9 mouse cellular contexts compared by ENCODE assay signal in the genomic region with DNA sequence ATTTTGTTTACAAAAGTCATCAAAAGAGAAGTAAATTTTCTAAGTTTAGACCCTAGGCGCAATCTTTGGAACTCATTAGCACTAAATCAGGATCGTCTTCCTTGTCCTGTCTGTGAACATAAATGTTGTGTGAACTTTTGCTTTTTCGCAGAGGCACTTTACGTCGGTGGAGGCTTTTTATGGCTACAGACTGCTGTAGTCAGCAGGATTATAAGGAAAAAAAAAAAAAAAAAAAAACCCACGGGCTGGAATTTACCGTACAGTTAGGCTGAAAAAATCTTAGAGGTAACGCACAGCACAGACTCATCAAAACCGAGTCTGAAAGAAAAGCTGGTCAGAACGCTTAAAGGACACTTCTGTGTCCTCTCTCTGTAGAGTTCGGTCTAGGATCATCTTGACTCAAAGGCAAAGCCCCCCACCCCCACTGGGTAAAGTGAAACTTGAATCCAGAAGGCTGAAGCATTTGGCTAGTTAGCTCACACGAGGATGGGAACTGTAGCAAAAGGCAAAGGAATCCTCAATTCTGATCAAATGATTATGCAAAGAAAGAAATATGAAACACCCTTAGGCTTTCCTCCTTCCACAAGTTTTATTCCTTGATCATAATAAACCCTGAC. TPM values are rescaled to one million over a fixed set of nuclear protein-coding genes. Genes with fewer than 3 reads are reported as not detected.
DNase-seq lines count a peak whose midpoint lies in the region; ATAC-seq and TF ChIP-seq lines count a peak whose summit lies in the region.
"Had no signal": no experiment of that assay in that cellular context is flagged by ENCODE, and none has a peak within 500 bp of the region (broad histone marks: within the 10 kb centered on the region; RNA-seq: fewer than 3 reads in every experiment).

No protein-coding gene starts in this region.

- H3K4me1 ChIP-seq in hindbrain, embryonic 10.5 days (replicated peaks) = 0 out of 2 replicates have a peak, but pooled peaks cover 5% of the 10 kb centered on the region
- no peaks in the 10 kb centered on the region for H3K4me1 ChIP-seq in hindbrain, postnatal 0 days (ENCODE audit: insufficient read depth, low read length)
- H3K4me1 ChIP-seq in cortical plate, adult 2 months (ENCODE audit: control insufficient read depth, insufficient read depth, low read length) = no peaks in the 10 kb centered on the region; the same call in 1 of the 2 replicates
- H3K4me1 ChIP-seq in hindbrain, embryonic 14.5 days (replicated peaks; ENCODE audit: control insufficient read depth, insufficient read depth, low read length) = no peaks in the 10 kb centered on the region
- no peaks in the 10 kb centered on the region for H3K4me1 ChIP-seq in midbrain, embryonic 14.5 days (ENCODE audit: control insufficient read depth, insufficient read depth, low read length)

- H3K4me3 ChIP-seq in hindbrain, embryonic 10.5 days = no peak overlapping the region
- no peak overlapping the region for H3K4me3 ChIP-seq in hindbrain, postnatal 0 days (ENCODE audit: low read length)
- H3K4me3 ChIP-seq in cortical plate, adult 2 months (ENCODE audit: insufficient read depth, low read length) = 0 out of 2 replicates have a peak overlapping the region, but pooled peaks have one; percentile 17
- H3K4me3 ChIP-seq in hindbrain, embryonic 14.5 days (replicated peaks; ENCODE audit: low read length) = no peak overlapping the region
- no peak overlapping the region for H3K4me3 ChIP-seq in midbrain, embryonic 14.5 days (replicated peaks; ENCODE audit: low read depth, low read length)

- no peak for TF ChIP-seq POLR2A in cortical plate, adult 2 months (IDR thresholded peaks at IDR 0.05; ENCODE audit: extremely low read depth, insufficient read depth, low read length)

- H3K36me3 ChIP-seq in hindbrain, embryonic 10.5 days = no peaks in the 10 kb centered on the region
- no peaks in the 10 kb centered on the region for H3K36me3 ChIP-seq in hindbrain, postnatal 0 days (ENCODE audit: insufficient read depth, low read length)
- H3K36me3 ChIP-seq in hindbrain, embryonic 14.5 days (replicated peaks; ENCODE audit: control insufficient read depth, insufficient read depth) = no peaks in the 10 kb centered on the region
- no peaks in the 10 kb centered on the region for H3K36me3 ChIP-seq in midbrain, embryonic 14.5 days (ENCODE audit: control insufficient read depth, insufficient read depth, low read length)

- H3K27me3 ChIP-seq in hindbrain, embryonic 10.5 days (ENCODE audit: insufficient read depth, poor library complexity, severe bottlenecking) = no peaks in the 10 kb centered on the region
- no peaks in the 10 kb centered on the region for H3K27me3 ChIP-seq in hindbrain, postnatal 0 days (ENCODE audit: insufficient read depth, low read length)
- H3K27me3 ChIP-seq in hindbrain, embryonic 14.5 days (ENCODE audit: control insufficient read depth, insufficient read depth, low read length) = no peaks in the 10 kb centered on the region
- no peaks in the 10 kb centered on the region for H3K27me3 ChIP-seq in midbrain, embryonic 14.5 days (ENCODE audit: control insufficient read depth, insufficient read depth, low read length)

- 56% methylated on average over 12 of the region's 12 CpGs for WGBS in hindbrain, embryonic 10.5 days
- WGBS in hindbrain, postnatal 0 days = 55% methylated on average over 12 of the region's 12 CpGs
- 62% methylated on average over 12 of the region's 12 CpGs for WGBS in hindbrain, embryonic 14.5 days
- WGBS in midbrain, embryonic 14.5 days = 68% methylated on average over 12 of the region's 12 CpGs

- H3K4me2 ChIP-seq in hindbrain, postnatal 0 days (ENCODE audit: low read depth, low read length) = no peak overlapping the region
- peak overlapping the region; percentile 15; the same call in 1 of the 2 replicates for H3K4me2 ChIP-seq in hindbrain, embryonic 14.5 days (replicated peaks)
- no peak overlapping the region for H3K4me2 ChIP-seq in midbrain, embryonic 14.5 days (ENCODE audit: low read length)

- H3K9me3 ChIP-seq in hindbrain, embryonic 10.5 days = no peaks in the 10 kb centered on the region
- no peaks in the 10 kb centered on the region for H3K9me3 ChIP-seq in hindbrain, postnatal 0 days (ENCODE audit: low read length)
- H3K9me3 ChIP-seq in hindbrain, embryonic 14.5 days (ENCODE audit: control insufficient read depth, low read length) = no peaks in the 10 kb centered on the region
- H3K9me3 ChIP-seq in midbrain, embryonic 14.5 days (ENCODE audit: control insufficient read depth, low read length) = no peaks in the 10 kb centered on the region

- DNase-seq in hindbrain, embryonic 10.5 days (ENCODE audit: low spot score) = peak; percentile 14
- no peak for DNase-seq in hindbrain, postnatal 0 days (ENCODE audit: low spot score)
- no peak for DNase-seq in hindbrain, embryonic 14.5 days (ENCODE audit: low spot score)
- DNase-seq in lung, postnatal 36 days = peak; percentile 64
- DNase-seq in urinary bladder, postnatal 36 days (ENCODE audit: low spot score in 2 of 2) = no peak
- no peak for DNase-seq in midbrain, embryonic 14.5 days

- no peak overlapping the region for H3K27ac ChIP-seq in hindbrain, embryonic 10.5 days
- no peak overlapping the region for H3K27ac ChIP-seq in hindbrain, postnatal 0 days
- H3K27ac ChIP-seq in cortical plate, adult 2 months (ENCODE audit: insufficient read depth, low read length) = no peak overlapping the region
- no peak overlapping the region for H3K27ac ChIP-seq in hindbrain, embryonic 14.5 days
- no peak overlapping the region for H3K27ac ChIP-seq in midbrain, embryonic 14.5 days (replicated peaks; ENCODE audit: low read depth, low read length)

- TF ChIP-seq CTCF in hindbrain, postnatal 0 days (IDR thresholded peaks at IDR 0.05; ENCODE audit: low read depth) = no peak
- no peak for TF ChIP-seq CTCF in cortical plate, adult 2 months (IDR thresholded peaks at IDR 0.05; ENCODE audit: extremely low read depth, insufficient read depth, low read length)

- H3K9ac ChIP-seq in hindbrain, postnatal 0 days (replicated peaks; ENCODE audit: low read length) = no peak overlapping the region
- no peak overlapping the region for H3K9ac ChIP-seq in hindbrain, embryonic 14.5 days
- no peak overlapping the region for H3K9ac ChIP-seq in midbrain, embryonic 14.5 days (replicated peaks; ENCODE audit: low read length)

- ATAC-seq in hindbrain, postnatal 0 days = no peak
- ATAC-seq in hindbrain, embryonic 14.5 days (ENCODE audit: low FRiP score) = no peak
- ATAC-seq in midbrain, embryonic 14.5 days (ENCODE audit: low FRiP score, low TSS enrichment) = no peak
- ATAC-seq in erythroid progenitor cell, adult 5-6 weeks (replicated peaks; ENCODE audit: low FRiP score, poor library complexity, severe bottlenecking) = no peak

RNA-seq across cellular contexts. Expression of a gene that starts 1.0 kb away (rescaled TPM):
- 0.15 and 0.37 TPM in 2 replicates for polyA plus RNA-seq in hindbrain, embryonic 10.5 days (2016; fragmentation: Nextera tagmentation; extraction: Ambion mirVana)
- 0.16 and 0.25 TPM in 2 replicates for total RNA-seq in hindbrain, postnatal 0 days (2014; rRNA removed)
- polyA plus RNA-seq in hindbrain, postnatal 0 days (2015; fragmentation: Nextera tagmentation; extraction: Ambion mirVana) = 1.00 and 1.0 TPM in 2 replicates
- polyA plus RNA-seq in cortical plate, adult 2 months (2012; rRNA removed) = 3.8 and 4.2 TPM in 2 replicates
- 0.47 and 0.55 TPM in 2 replicates for polyA plus RNA-seq in hindbrain, embryonic 14.5 days (2014; fragmentation: Nextera tagmentation; extraction: Ambion mirVana)
- 0.42 and 0.43 TPM in 2 replicates for polyA plus RNA-seq in midbrain, embryonic 14.5 days (2014; fragmentation: Nextera tagmentation; extraction: Ambion mirVana)
- total RNA-seq in erythroid progenitor cell, adult 5-6 weeks (2015; ENCODE audit: low replicate concordance) = 4.0 TPM in 1 of 2 replicates, not detected in the other
- 1.9 TPM in 1 of 2 replicates, not detected in the other for total RNA-seq in erythroid progenitor cell, adult 5-6 weeks (2017; ENCODE audit: low replicate concordance)
- total RNA-seq: MEL had no signal

Comparison
In these comparisons a context has a peak if more than half of its experiments do, and no peak if none do; other contexts are left out.
1. DNase-seq: peak in hindbrain, embryonic 10.5 days (single experiment) and lung, postnatal 36 days (single experiment); none in hindbrain, postnatal 0 days (single experiment), hindbrain, embryonic 14.5 days (single experiment), urinary bladder, postnatal 36 days (0 of 2) and midbrain, embryonic 14.5 days (single experiment).